Comparison of ENCODE assay signal across 11 mouse cellular contexts in the genomic region with DNA sequence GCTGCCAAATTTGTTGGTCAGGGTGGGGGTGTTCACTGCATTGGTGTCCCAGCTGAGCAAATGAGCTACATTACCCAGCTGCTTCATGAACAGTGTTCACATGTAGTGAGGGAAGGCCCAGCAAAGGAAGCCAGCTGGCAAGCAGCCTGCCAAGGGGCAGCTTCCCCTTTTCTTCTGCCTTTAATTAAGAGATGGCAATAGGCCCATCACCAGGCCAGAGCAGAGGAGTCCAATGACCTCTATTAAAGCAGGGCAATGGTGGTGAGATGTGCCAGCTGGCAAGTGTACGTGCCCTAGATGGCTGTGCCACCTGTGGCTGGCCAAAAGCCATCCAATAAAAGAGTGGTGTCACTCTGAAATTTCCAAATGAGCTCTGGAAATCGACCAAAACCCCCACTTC.
DNase-seq lines count a peak whose midpoint lies in the region; ATAC-seq lines count a peak whose summit lies in the region.
"Had no signal": no experiment of that assay in that cellular context is flagged by ENCODE, and none has a peak within 500 bp of the region (broad histone marks: within the 10 kb centered on the region; RNA-seq: fewer than 3 reads in every experiment).

No protein-coding gene starts in this region.

- H3K27ac ChIP-seq in forebrain, embryonic 11.5 days (ENCODE audit: low read depth, low read length) = no peak overlapping the region
- no peak overlapping the region for H3K27ac ChIP-seq in forebrain, embryonic 10.5 days
- no peak overlapping the region for H3K27ac ChIP-seq in forebrain, embryonic 16.5 days (ENCODE audit: low read length)
- H3K27ac ChIP-seq: liver, embryonic 12.5 days had no signal

- ATAC-seq in forebrain, embryonic 11.5 days (replicated peaks; ENCODE audit: low FRiP score) = peak; percentile 30; the same call in 1 of the 2 replicates
- peak; percentile 96 for ATAC-seq in forebrain, embryonic 16.5 days
- ATAC-seq in megakaryocyte-erythroid progenitor cell, adult 5-6 weeks (replicated peaks; ENCODE audit: low FRiP score, low TSS enrichment, poor library complexity, severe bottlenecking) = no peak
- ATAC-seq: CD4-positive, CD25-positive, alpha-beta regulatory T cell, adult 4 months; liver, embryonic 12.5 days had no signal

- H3K9ac ChIP-seq in forebrain, embryonic 11.5 days (ENCODE audit: low read length) = no peak overlapping the region
- no peak overlapping the region for H3K9ac ChIP-seq in forebrain, embryonic 16.5 days (replicated peaks; ENCODE audit: low read depth, low read length)
- H3K9ac ChIP-seq: liver, embryonic 12.5 days had no signal

- H3K4me3 ChIP-seq in forebrain, embryonic 11.5 days (ENCODE audit: low read depth, low read length) = no peak overlapping the region
- no peak overlapping the region for H3K4me3 ChIP-seq in forebrain, embryonic 10.5 days
- no peak overlapping the region for H3K4me3 ChIP-seq in forebrain, embryonic 16.5 days (replicated peaks; ENCODE audit: low read length)
- H3K4me3 ChIP-seq: liver, embryonic 12.5 days had no signal

- no peaks in the 10 kb centered on the region for H3K9me3 ChIP-seq in forebrain, embryonic 11.5 days (ENCODE audit: control insufficient read depth, low read length)
- no peaks in the 10 kb centered on the region for H3K9me3 ChIP-seq in forebrain, embryonic 10.5 days
- H3K9me3 ChIP-seq in forebrain, embryonic 16.5 days (ENCODE audit: control insufficient read depth, low read length) = no peaks in the 10 kb centered on the region
- H3K9me3 ChIP-seq: liver, embryonic 12.5 days had no signal

- no peak for DNase-seq in forebrain, embryonic 11.5 days (ENCODE audit: low spot score)
- no peak for DNase-seq in forebrain, embryonic 10.5 days (ENCODE audit: extremely low spot score, low spot score)
- DNase-seq in layer of hippocampus, postnatal 10 days (ENCODE audit: low spot score in 2 of 2) = peak; percentile 61 to 73
- peak; percentile 91 for DNase-seq in retina, postnatal 1 day
- DNase-seq in ovary, postnatal 14 days (ENCODE audit: low spot score) = no peak
- no peak for DNase-seq in c-Kit-positive CD71-positive TER-119-positive erythroid progenitor cells, embryonic 14.5 days (ENCODE audit: low spot score)
- DNase-seq: heart, adult 11 months had no signal

- WGBS in forebrain, embryonic 11.5 days = 69% methylated on average over 2 of the region's 2 CpGs
- WGBS in forebrain, embryonic 10.5 days = 70% methylated on average over 2 of the region's 2 CpGs
- WGBS in forebrain, embryonic 16.5 days = 15% methylated on average over 2 of the region's 2 CpGs

- no peaks in the 10 kb centered on the region for H3K4me1 ChIP-seq in forebrain, embryonic 11.5 days (replicated peaks; ENCODE audit: control insufficient read depth, insufficient read depth, low read length)
- no peaks in the 10 kb centered on the region for H3K4me1 ChIP-seq in forebrain, embryonic 10.5 days
- H3K4me1 ChIP-seq in forebrain, embryonic 16.5 days (replicated peaks; ENCODE audit: control insufficient read depth, insufficient read depth, low read length) = peaks cover 4% of the 10 kb centered on the region; the same call in 1 of the 2 replicates
- H3K4me1 ChIP-seq: liver, embryonic 12.5 days had no signal

- no peaks in the 10 kb centered on the region for H3K36me3 ChIP-seq in forebrain, embryonic 11.5 days (ENCODE audit: control insufficient read depth, insufficient read depth, low read length)
- no peaks in the 10 kb centered on the region for H3K36me3 ChIP-seq in forebrain, embryonic 10.5 days (replicated peaks)
- H3K36me3 ChIP-seq in forebrain, embryonic 16.5 days (ENCODE audit: control insufficient read depth, insufficient read depth) = peaks cover 2% of the 10 kb centered on the region; the same call in 1 of the 2 replicates
- H3K36me3 ChIP-seq: liver, embryonic 12.5 days had no signal

- no peak overlapping the region for H3K4me2 ChIP-seq in forebrain, embryonic 11.5 days (ENCODE audit: low read depth, low read length, severe bottlenecking)
- H3K4me2 ChIP-seq in forebrain, embryonic 16.5 days (ENCODE audit: low read length) = no peak overlapping the region
- H3K4me2 ChIP-seq: liver, embryonic 12.5 days had no signal

- no peaks in the 10 kb centered on the region for H3K27me3 ChIP-seq in forebrain, embryonic 11.5 days (ENCODE audit: control insufficient read depth, insufficient read depth, low read length)
- H3K27me3 ChIP-seq in forebrain, embryonic 10.5 days (ENCODE audit: poor library complexity, severe bottlenecking) = no peaks in the 10 kb centered on the region
- H3K27me3 ChIP-seq in forebrain, embryonic 16.5 days (replicated peaks; ENCODE audit: control insufficient read depth, insufficient read depth, low read length) = no peaks in the 10 kb centered on the region
- H3K27me3 ChIP-seq: liver, embryonic 12.5 days had no signal

Comparison
In these comparisons a context has a peak if more than half of its experiments do, and no peak if none do; other contexts are left out.
1. DNase-seq: peak in layer of hippocampus, postnatal 10 days (2 of 2) and retina, postnatal 1 day (single experiment); none in forebrain, embryonic 11.5 days (single experiment), forebrain, embryonic 10.5 days (single experiment), ovary, postnatal 14 days (single experiment) and c-Kit-positive CD71-positive TER-119-positive erythroid progenitor cells, embryonic 14.5 days (single experiment).